Mouse (Mus musculus): ENCODE results near the gene Epx. TPM values are rescaled to one million over a fixed set of nuclear protein-coding genes. Genes with fewer than 3 reads are reported as not detected.

The Epx gene
- polyA plus RNA-seq (2015; fragmentation: Nextera tagmentation; extraction: Ambion mirVana): 1.3 and 1.4 TPM in 2 replicates

DNA sequence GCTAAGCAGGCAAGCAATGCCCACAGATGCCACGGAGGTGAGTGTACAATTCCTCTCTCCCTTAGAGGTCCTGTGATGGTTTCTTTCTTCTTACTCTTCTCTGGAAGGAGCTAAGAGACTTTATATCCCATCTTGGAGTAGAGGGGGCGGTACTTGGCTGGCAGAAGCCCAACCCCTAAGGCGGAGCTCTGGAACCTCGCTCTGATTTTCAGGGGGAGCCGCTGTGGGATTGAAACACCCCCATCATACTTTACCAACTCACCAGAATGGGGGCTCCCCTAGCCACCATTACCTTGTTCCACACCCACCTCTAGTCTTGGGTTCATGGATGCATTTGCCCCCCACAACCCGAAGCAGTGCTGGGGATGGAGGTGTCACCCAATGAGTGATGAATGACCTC, at the start of gene Epx:
Gene Epx, minus strand, starts transcription at position 101 of the 400 bp plus-strand sequence.

DNA sequence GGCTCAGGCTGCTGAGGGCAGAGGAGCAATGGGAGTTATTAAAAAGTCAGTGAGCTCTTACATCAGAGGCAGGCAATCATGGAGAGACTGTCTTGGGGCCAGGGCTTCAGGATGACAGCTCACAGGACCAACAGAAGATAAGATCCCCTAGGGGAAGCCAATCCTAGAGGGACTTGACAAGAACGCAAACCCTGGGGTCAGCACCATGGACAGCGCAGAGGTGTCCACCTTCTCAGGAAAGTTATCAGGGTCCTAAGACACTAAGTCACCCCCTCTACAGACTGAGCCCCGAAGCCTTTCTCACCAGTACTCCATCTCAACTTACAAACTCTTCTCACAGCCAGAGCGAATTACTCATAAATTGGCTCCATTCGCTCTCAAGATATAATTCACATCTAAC, 45.6 kb upstream of the Epx start, which contains the start of gene Olfr464:
Gene Olfr464, minus strand, starts transcription at position 2 of the 400 bp plus-strand sequence.

DNA sequence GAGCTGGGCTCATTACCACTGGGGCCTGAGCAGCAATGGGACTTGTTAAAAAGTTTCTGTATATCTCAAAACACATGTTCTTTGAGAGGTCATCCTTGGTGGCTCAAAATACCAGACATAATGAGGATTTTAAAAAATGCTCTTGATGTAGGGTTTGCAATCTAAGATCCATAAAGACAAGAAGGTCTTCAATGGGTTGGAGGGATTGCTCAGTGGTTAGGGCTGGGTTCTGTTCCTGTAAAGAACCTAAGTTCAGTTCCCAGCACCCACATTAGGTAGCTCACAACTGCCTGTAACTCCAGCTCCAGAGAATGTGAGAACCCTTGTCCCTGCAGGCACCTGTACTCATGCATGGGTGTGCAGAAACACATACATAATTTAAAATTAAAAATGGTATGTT, 22.0 kb upstream of the Epx start, which contains the start of gene Olfr463:
Gene Olfr463, minus strand, starts transcription at position 101 of the 400 bp plus-strand sequence.

DNA sequence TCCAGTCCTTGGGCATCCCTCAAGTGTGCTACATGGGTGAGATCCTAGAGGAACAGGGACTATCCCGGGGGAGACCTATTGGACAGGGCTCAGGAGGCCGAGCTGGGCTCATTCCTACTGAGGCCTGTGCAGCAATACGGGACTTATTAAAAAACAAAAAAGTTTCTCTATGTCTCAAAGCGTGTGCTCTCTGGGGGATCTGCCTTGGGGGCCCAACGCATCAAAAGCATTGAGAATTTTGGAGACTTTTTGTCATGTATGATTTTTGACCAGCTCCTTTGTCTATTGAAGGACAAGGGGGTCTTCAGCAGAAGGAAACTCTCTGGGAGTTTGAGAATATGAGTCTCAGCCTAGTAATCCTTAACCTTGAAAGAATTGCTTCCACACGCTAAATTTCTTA, 16.8 kb upstream of the Epx start, which contains the start of gene Olfr462:
Gene Olfr462, minus strand, starts transcription at position 101 of the 400 bp plus-strand sequence.

DNA sequence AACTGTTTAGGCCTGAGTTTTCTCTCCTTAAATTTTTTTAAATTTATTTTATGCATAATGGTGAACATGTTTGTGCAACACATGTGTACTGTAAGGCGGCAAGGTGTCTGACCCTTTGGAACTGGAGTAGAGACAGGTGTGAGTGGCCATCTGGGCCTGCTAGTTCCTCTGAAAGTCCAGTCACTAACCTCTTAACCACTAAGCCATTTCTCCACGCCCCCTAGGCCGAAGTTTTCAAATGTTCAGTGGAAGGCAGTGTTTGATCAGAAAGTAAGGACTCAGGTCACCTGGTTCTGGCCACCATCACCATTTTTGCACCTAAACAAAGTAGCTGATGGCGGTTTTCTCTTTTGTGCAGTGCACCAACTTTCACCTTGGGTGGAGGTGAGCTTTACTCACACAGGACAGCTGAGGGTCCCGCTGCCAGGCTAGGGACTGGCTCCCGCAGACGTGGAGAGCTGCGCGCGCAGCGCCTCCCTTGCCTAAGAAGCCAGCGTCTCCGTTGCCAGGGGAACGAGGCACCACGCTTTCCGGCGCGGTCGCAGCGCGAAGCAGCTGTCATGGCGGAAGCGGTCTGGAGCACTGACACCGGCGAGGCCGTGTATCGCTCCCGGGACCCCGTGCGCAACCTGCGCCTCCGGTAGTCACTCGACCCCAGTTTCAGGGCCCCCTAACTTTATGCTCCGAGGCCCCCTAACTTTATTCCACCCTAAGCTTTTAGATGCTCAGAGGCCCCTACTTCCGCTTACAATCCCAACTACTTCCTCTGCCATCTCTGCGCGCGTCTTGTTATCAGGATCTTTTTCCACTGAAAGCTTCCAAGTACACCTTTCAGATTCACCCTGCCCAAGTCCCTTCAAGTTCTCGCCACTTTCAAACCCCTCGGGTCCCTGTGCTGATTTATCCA, 22.4 kb downstream of the Epx start, which contains the start of gene Mks1:
Gene Mks1, plus strand, starts transcription at position 526 of the 907 bp plus-strand sequence.

DNA sequence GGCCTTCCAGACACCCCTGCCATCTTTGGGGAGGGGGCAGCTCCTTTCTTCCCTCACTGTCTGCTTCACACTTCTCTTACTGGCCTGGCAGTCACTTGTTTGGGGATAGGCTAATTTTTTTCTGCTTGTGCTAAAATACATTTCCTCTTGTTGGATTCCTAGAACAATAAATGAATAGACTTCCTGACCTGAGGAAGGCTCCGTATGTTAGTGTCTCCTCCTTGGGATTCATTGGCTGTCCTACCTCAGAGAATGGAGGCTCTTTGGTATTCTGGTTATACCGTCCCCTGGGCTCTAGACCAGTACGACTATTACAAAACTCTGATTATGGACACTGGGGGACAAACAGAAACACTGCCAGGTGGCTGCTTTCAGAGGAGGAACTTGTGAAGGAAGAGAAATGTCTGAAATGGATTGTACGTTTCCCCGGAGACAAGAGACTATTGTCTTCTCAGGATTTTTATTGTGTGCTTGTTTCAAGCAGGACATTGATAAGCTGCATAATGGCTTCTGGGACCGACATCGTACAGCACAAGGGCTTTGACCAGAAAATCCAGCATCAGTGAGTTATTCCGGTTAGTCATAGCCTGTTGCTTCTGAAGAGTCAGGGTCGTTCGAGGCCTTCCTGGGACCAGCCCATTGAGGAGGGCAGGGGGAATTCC, 47.0 kb downstream of the Epx start, which contains the start of gene Lpo:
Gene Lpo, minus strand, starts transcription at position 51 of the 662 bp plus-strand sequence.

Other genes with a start within 250 kb of the Epx start
- 0.88 and 1.0 TPM in 2 replicates for gene Rnf43, start 212.8 kb downstream of the Epx start, polyA plus RNA-seq (2015; fragmentation: Nextera tagmentation; extraction: Ambion mirVana)
- 124 and 135 TPM in 2 replicates for gene Supt4a, start 138.0 kb downstream of the Epx start, polyA plus RNA-seq (2015; fragmentation: Nextera tagmentation; extraction: Ambion mirVana)
- gene Tspoap1, start 115.0 kb downstream of the Epx start, polyA plus RNA-seq (2015; fragmentation: Nextera tagmentation; extraction: Ambion mirVana): 28.1 and 43.5 TPM in 2 replicates
- gene Mpo, start 82.0 kb downstream of the Epx start, polyA plus RNA-seq (2015; fragmentation: Nextera tagmentation; extraction: Ambion mirVana): 0.27 TPM in 1 of 2 replicates, not detected in the other
- 2.7 and 3.0 TPM in 2 replicates for gene Lpo, start 47.2 kb downstream of the Epx start, polyA plus RNA-seq (2015; fragmentation: Nextera tagmentation; extraction: Ambion mirVana)
- 7.0 TPM in 2 replicates for gene Mks1, start 22.3 kb downstream of the Epx start, polyA plus RNA-seq (2015; fragmentation: Nextera tagmentation; extraction: Ambion mirVana)
- gene Olfr462, start 16.7 kb upstream of the Epx start, polyA plus RNA-seq (2015; fragmentation: Nextera tagmentation; extraction: Ambion mirVana): not detected in 2 replicates
- 0.10 TPM in 1 of 2 replicates, not detected in the other for gene Olfr463, start 21.9 kb upstream of the Epx start, polyA plus RNA-seq (2015; fragmentation: Nextera tagmentation; extraction: Ambion mirVana)
- gene Olfr464, start 45.4 kb upstream of the Epx start, polyA plus RNA-seq (2015; fragmentation: Nextera tagmentation; extraction: Ambion mirVana): 0.25 and 0.47 TPM in 2 replicates
- gene Dynll2, start 112.0 kb upstream of the Epx start, polyA plus RNA-seq (2015; fragmentation: Nextera tagmentation; extraction: Ambion mirVana): 77.6 and 79.0 TPM in 2 replicates
- gene Srsf1, start 171.8 kb upstream of the Epx start, polyA plus RNA-seq (2015; fragmentation: Nextera tagmentation; extraction: Ambion mirVana): 126 and 133 TPM in 2 replicates
- 28.3 and 28.8 TPM in 2 replicates for gene Vezf1, start 192.7 kb upstream of the Epx start, polyA plus RNA-seq (2015; fragmentation: Nextera tagmentation; extraction: Ambion mirVana)
- 46.9 and 48.7 TPM in 2 replicates for gene Cuedc1, start 222.5 kb upstream of the Epx start, polyA plus RNA-seq (2015; fragmentation: Nextera tagmentation; extraction: Ambion mirVana)